12 mouse cellular contexts compared by ENCODE assay signal in the genomic region with DNA sequence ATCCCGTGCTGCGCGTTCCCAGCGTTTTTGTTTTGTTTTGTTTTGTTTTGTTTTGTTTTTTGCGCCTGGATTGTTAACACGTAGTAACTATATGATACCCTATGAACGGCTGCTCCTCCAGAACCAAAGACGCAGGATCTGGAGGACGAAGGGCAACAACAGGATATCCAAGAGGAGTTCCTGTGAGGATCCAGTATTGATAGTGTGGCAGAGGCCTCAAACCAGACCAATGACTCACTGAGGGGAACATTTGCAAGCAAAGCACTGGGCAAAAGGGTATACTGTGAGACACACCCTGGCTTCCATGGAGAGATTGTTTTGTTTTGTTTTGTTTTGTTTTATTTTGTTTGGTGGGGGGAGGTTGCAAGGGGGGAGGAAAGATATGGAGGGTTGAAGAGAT.
"Had no signal": no experiment of that assay in that cellular context is flagged by ENCODE, and none has a peak within 500 bp of the region (broad histone marks: within the 10 kb centered on the region; RNA-seq: fewer than 3 reads in every experiment).

No protein-coding gene starts in this region.

- H3K9me3 ChIP-seq: kidney, embryonic 15.5 days; limb, embryonic 15.5 days; liver, embryonic 15.5 days; lung, embryonic 15.5 days; midbrain, embryonic 13.5 days; neural tube, embryonic 15.5 days had no signal

- H3K36me3 ChIP-seq: kidney, embryonic 15.5 days; limb, embryonic 15.5 days; liver, embryonic 15.5 days; lung, embryonic 15.5 days; midbrain, embryonic 13.5 days; neural tube, embryonic 15.5 days had no signal

- H3K27ac ChIP-seq: kidney, embryonic 15.5 days; left cerebral cortex, adult 2 months; limb, embryonic 15.5 days; liver, embryonic 15.5 days; lung, embryonic 15.5 days; midbrain, embryonic 13.5 days; neural tube, embryonic 15.5 days had no signal

- H3K9ac ChIP-seq: kidney, embryonic 15.5 days; limb, embryonic 15.5 days; liver, embryonic 15.5 days; lung, embryonic 15.5 days; midbrain, embryonic 13.5 days; neural tube, embryonic 15.5 days had no signal

- H3K27me3 ChIP-seq: liver, embryonic 15.5 days; lung, embryonic 15.5 days; neural tube, embryonic 15.5 days had no signal

- DNase-seq: kidney, adult 18-20 months; lung, postnatal 14 days; spleen, adult 18-20 months; thymus, postnatal 4 days had no signal

- H3K4me2 ChIP-seq: kidney, embryonic 15.5 days; limb, embryonic 15.5 days; liver, embryonic 15.5 days; lung, embryonic 15.5 days; midbrain, embryonic 13.5 days; neural tube, embryonic 15.5 days had no signal

- H3K4me3 ChIP-seq: kidney, embryonic 15.5 days; left cerebral cortex, adult 2 months; limb, embryonic 15.5 days; liver, embryonic 15.5 days; lung, embryonic 15.5 days; midbrain, embryonic 13.5 days; myocyte; neural tube, embryonic 15.5 days had no signal
